Mouse (Mus musculus): ENCODE measurements around the gene Psrc1. TPM values are rescaled to one million over a fixed set of nuclear protein-coding genes. Genes with fewer than 3 reads are reported as not detected.

Gene Psrc1
- polyA plus RNA-seq, 1 experiment = 1.5 TPM

DNA sequence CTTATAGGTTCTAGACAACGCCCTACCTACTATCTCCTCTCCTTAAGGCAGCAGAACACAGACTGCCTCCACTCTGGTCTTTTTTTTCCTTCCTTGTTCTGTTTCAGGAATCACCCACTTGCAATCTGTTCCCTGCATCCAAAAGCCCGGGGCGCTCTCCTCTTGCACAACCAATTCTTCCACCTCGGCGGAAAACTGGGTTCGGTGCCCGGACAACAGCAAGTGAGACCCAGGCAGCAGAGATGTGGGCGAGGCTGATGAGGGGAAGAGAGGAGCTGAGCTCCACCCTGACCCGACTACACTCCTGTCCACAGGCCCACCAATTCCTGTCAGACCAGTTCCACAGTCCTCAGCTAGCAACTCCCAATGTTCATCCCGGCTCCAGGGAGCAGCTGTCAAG lies 2.5 kb downstream of the Psrc1 start:
- peak; percentile 85 for DNase-seq (ENCODE audit: low read depth)

GRCm38 (mm10) chr3:108389111-108389545 lies 5.5 kb downstream of the Psrc1 start:
- peak; percentile 88 for DNase-seq (ENCODE audit: low read depth)

- no peak for DNase-seq (ENCODE audit: low read depth)
These were observed 8.7 kb downstream of the Psrc1 start for GRCm38 (mm10) chr3:108392299-108392698.

GRCm38 (mm10) chr3:108392793-108393192 lies 9.2 kb downstream of the Psrc1 start:
- no peak for DNase-seq (ENCODE audit: low read depth)

DNA sequence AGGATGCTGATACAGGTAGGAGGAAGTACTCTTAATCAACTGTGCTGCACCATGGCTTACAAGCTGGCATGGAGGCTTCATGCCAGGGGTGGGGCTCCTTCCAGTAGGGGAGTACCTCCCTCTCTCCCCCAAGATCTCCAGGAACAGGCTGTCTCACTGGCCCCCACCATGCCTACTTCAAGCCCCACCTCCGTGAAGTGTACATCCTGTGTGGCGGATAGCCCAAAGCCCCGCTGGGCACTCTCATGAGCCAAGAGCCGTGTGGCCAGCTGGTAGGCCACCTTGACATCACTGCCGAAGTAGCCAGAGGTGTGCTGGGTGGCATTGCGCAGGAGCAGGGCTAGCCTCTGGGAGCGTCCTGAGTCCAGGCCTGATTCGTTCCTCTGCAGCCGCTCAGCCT lies 14.6 kb downstream of the Psrc1 start:
- no peak for DNase-seq (ENCODE audit: low read depth)

DNA sequence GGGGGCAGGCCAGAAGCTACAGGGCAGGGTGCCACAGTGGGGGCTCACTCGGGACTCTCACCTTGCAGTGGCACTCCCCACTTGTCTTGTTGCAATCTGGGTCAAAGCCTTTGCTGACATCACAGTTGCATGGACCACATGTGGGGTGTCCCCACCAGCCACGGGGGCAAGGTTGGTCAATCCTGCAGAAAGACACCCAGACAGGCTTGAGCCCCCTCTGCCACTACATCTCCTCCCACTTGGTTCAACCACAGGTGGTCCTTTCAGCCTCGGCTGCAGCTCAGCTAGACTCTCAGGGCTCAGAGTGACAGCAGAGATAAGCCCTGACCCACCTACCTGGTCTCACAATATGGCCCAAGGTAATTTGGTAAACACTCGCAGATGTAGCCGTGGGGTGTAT lies 16.8 kb downstream of the Psrc1 start:
- DNase-seq (ENCODE audit: low read depth) = no peak

DNA sequence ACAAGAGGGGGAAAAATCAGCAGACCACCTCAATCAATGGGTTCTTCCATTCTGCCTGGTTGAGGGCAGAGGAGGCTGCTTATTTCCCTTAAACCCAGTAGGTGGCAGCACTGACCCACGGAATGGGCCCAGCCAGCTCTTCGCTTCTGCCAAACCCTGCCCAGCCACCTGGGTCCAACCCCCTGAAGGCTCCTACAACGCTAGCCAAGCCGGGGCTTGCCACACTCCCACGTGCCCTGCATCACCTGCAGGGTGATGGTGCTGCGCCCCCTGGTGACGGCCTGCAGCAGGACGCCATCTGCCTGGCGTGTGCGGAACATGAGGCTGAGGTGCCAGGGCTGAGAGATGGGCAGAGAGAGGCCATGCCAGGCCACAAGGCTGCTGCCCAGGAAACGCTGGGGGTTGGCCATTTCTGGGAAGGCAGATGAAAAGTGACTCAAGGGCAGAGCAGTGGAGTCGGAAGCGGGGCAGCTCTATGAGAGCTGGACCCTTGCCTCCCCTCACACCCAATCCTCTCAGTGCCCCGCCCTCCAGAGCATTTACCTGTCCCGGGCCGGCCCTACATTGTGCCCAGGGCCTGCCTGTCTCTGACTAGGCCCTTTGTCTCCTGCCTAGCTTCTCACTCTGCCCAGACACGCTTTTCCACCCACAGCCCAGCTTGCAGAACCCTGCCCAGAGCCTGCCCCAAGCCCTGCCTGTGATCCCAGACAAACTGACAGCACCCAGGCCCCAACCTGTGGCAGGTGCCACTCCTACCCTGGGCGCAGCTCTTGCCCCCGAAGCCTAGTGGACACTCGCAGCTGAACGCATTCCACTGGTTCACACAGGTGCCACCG lies 18.3 kb downstream of the Psrc1 start:
- no peak for DNase-seq (ENCODE audit: low read depth)

DNA sequence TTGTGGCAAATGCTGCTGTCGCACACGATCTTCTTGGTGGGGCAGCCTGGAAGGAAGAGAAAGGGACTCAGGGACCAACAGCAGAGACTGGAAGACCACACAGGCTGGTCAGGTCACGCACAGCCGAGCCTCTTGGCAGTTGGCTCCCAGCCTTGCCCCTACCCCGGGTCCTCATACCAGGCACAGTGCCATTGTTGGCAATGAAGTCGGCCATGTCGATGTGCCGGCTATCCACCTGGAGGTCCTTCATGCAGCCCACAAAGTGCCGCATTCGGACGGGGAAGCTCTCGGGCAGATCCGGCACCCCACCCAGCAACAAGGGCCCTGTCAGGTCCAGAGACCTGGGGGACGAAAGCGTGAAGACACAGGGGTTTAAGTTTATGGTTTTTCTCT lies 18.9 kb downstream of the Psrc1 start:
- no peak for DNase-seq (ENCODE audit: low read depth)

- peak; percentile 96 for DNase-seq (ENCODE audit: low read depth)
These were observed 22.1 kb downstream of the Psrc1 start for GRCm38 (mm10) chr3:108405536-108406305.

GRCm38 (mm10) chr3:108406306-108406885 lies 22.8 kb downstream of the Psrc1 start:
- no peak for DNase-seq (ENCODE audit: low read depth)

GRCm38 (mm10) chr3:108408517-108409008 lies 24.9 kb downstream of the Psrc1 start:
- no peak for DNase-seq (ENCODE audit: low read depth)

GRCm38 (mm10) chr3:108409656-108410358 lies 26.2 kb downstream of the Psrc1 start:
- DNase-seq (ENCODE audit: low read depth) = no peak

- DNase-seq (ENCODE audit: low read depth) = no peak
These were observed 26.7 kb downstream of the Psrc1 start for GRCm38 (mm10) chr3:108410359-108410714.

DNA sequence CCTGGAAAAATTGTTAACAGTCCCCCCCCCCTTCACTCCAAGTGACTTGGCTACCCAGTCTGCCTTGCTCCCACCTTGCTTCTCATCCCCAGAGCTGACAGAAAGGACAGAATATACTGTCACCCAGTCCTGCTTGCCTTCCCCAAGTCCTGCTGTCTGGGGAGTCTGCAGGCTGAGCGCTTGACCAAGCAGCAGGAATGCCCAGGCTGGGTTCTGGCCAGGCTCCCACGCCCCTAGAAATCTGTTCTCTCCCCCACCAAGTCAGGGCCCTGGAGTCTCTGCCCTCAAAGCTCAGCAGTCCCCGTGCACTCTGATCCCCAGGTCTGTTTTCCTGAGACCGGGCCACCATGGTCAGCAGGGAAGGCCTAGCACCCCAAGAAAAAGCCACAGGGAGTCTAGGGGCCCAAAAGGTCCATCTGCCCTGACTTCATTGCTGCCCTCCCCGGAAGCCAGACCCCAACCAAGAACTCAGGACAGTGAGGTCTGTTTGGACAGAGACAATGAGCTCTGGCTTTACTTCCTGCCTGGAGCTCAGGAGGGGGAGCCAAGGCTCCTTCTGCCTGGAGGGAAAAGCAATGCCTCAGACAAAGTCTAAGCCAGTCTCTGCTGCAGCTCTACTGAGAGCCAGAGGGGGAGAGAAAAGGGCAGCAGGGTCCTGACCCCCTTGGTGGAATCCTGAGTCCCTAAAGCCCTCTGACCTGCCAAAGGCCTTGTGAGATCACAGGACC lies 27.6 kb downstream of the Psrc1 start:
- DNase-seq (ENCODE audit: low read depth) = no peak

- no peak for DNase-seq (ENCODE audit: low read depth)
These were observed 28.1 kb downstream of the Psrc1 start for GRCm38 (mm10) chr3:108411754-108412121.

DNA sequence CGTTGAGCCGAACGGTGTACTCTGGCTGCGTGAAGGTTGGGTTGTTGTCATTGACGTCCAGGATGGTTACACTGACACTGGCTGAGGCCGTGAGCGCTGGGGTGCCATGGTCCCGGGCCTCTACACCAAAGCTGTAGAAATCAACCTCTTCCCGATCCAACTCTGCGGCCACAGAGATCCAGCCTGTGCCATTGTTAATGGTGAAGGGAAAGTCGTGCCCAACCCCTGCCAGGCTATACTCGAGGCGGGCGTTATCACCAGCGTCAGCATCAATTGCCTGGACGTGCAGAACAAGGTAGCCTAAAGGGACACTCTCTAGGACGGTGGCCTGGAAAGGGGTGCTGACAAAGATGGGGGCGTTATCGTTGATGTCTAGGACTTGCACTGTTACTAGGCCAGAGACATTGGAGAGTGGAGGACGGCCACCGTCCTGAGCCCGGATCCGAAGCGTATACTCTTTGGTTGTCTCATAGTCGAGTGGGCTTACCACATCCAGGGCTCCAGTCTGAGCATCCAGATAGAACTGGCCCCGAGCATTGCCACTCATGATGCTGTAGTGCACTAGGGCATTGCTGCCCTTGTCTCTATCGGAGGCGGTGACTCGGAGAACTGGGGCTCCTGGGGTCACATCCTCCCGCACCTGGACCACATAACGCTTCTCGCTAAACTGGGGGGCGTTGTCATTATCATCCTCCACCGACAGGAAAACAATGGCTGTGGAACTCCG lies 30.2 kb downstream of the Psrc1 start:
- no peak for DNase-seq (ENCODE audit: low read depth)

GRCm38 (mm10) chr3:108414857-108415830 lies 31.5 kb downstream of the Psrc1 start, which contains the start of gene Celsr2:
Gene Celsr2, minus strand, starts transcription at chr3:108415552.
- no peak for DNase-seq (ENCODE audit: low read depth)

- DNase-seq (ENCODE audit: low read depth) = no peak
These were observed 32.2 kb downstream of the Psrc1 start for GRCm38 (mm10) chr3:108415831-108416223.

DNA sequence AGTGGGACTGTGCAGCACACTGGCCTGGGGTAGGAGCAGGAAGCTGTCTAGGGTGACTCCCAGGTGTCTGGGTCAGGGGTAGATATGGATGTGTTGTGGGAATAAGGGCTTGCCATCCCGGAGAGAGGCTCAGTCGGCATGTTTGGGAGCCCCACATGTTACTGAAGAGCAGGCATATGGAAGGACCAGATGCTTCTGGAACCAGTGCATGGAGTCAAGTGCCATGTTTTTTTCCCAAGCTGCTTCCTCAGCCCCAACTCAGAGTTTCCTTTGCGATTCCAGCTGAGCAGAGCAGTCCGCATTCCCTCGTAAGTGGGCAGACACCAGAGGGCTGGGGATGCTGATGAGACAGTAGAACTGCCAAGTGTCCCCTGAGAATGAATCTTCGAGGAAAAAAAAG lies 39.4 kb downstream of the Psrc1 start:
- no peak for DNase-seq (ENCODE audit: low read depth)

All from gonadal fat pad, adult 2 months (tissue).